Mouse (Mus musculus): ENCODE data around the gene Retsat. TPM values are rescaled to one million over a fixed set of nuclear protein-coding genes. Genes with fewer than 3 reads are reported as not detected.
A peak's percentile ranks its signal among the peaks of the same experiment; 100 is the strongest.

Retsat gene
- polyA plus RNA-seq, 1 experiment, result 0.06 TPM

GRCm38 (mm10) chr6:72583211-72583839, 14.9 kb upstream of the Retsat start:
- H3K36me3 ChIP-seq (ENCODE audit: control insufficient read depth), result no peaks in the 10 kb centered on the region; the same call in 1 of the 2 replicates
- no peak overlapping the region for H3K4me3 ChIP-seq (replicated peaks)
- no peaks in the 10 kb centered on the region for H3K4me1 ChIP-seq (ENCODE audit: control insufficient read depth)
- TF ChIP-seq TAL1 (IDR thresholded peaks at IDR 0.05; ENCODE audit: low read length) (no peak), GATA1 (IDR thresholded peaks at IDR 0.05; ENCODE audit: low read length) (no peak)
- no peaks in the 10 kb centered on the region for H3K9me3 ChIP-seq (ENCODE audit: control insufficient read depth, low read length)
- no peaks in the 10 kb centered on the region for H3K27me3 ChIP-seq (ENCODE audit: control insufficient read depth)

- Histone ChIP-seq H3K27me3 (ENCODE audit: control insufficient read depth) (no peaks in the 10 kb centered on the region), H3K4me3 (replicated peaks) (no peak overlapping the region), H3K36me3 (ENCODE audit: control insufficient read depth) (no peaks in the 10 kb centered on the region; the same call in 1 of the 2 replicates), H3K9me3 (ENCODE audit: control insufficient read depth, low read length) (no peaks in the 10 kb centered on the region), H3K4me1 (ENCODE audit: control insufficient read depth) (no peaks in the 10 kb centered on the region)
- no peak for TF ChIP-seq GATA1 (IDR thresholded peaks at IDR 0.05; ENCODE audit: low read length)
- no peak for TF ChIP-seq TAL1 (IDR thresholded peaks at IDR 0.05; ENCODE audit: low read length)
These were observed 14.1 kb upstream of the Retsat start for GRCm38 (mm10) chr6:72584154-72584553.

- Histone ChIP-seq H3K4me1 (ENCODE audit: control insufficient read depth) (no peaks in the 10 kb centered on the region), H3K4me3 (replicated peaks) (no peak overlapping the region), H3K36me3 (ENCODE audit: control insufficient read depth) (no peaks in the 10 kb centered on the region; the same call in 1 of the 2 replicates), H3K9me3 (ENCODE audit: control insufficient read depth, low read length) (no peaks in the 10 kb centered on the region), H3K27me3 (ENCODE audit: control insufficient read depth) (no peaks in the 10 kb centered on the region)
- TF ChIP-seq TAL1 (IDR thresholded peaks at IDR 0.05; ENCODE audit: low read length), result no peak
- no peak for TF ChIP-seq GATA1 (IDR thresholded peaks at IDR 0.05; ENCODE audit: low read length)
These were observed 11.6 kb upstream of the Retsat start for GRCm38 (mm10) chr6:72586701-72587100.

DNA sequence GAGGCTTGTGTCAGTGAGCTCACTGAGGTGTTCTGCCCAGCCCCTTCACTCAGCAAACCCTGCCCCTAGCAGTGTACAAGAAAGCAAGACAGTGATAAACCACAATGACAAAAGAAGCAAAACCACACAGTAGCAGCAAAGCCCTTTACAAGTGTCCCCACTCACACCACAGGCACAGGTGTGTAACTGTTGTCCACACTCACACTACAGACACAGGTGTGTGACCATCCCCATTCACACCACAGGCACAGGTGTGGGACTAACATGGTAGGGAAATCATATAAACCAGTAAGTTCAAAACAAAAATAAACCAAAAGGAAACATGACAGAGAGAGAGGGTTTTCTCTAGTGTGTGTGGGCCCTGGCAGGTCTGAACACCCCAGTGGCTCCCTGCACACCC, 10.0 kb upstream of the Retsat start:
- no peak for TF ChIP-seq GATA1 (IDR thresholded peaks at IDR 0.05; ENCODE audit: low read length)
- no peak overlapping the region for H3K4me3 ChIP-seq (replicated peaks)
- no peaks in the 10 kb centered on the region; the same call in 1 of the 2 replicates for H3K36me3 ChIP-seq (ENCODE audit: control insufficient read depth)
- no peaks in the 10 kb centered on the region for H3K4me1 ChIP-seq (ENCODE audit: control insufficient read depth)
- no peaks in the 10 kb centered on the region for H3K27me3 ChIP-seq (ENCODE audit: control insufficient read depth)
- no peaks in the 10 kb centered on the region for H3K9me3 ChIP-seq (ENCODE audit: control insufficient read depth, low read length)

DNA sequence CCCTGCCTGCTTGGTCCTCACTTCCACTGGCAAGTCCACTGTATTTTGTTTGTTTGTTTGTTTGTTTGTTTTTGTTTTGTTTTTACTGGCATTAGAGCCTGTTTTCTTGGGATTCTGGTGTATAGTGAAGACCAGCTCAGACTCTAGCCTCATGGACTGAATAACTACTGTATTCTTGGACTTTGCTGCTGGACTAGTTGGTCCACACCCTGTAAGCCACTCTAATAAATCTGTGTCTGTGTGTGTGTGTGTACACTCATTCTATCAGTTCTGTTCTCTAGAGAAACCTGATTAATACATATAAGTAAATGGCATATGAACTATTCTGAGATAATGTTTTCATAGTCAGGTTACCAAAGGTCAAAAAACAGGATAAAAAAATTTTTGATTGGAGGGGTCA, 8.2 kb upstream of the Retsat start:
- Histone ChIP-seq H3K9me3 (ENCODE audit: control insufficient read depth, low read length) (no peaks in the 10 kb centered on the region), H3K27me3 (ENCODE audit: control insufficient read depth) (no peaks in the 10 kb centered on the region), H3K4me1 (ENCODE audit: control insufficient read depth) (no peaks in the 10 kb centered on the region), H3K36me3 (ENCODE audit: control insufficient read depth) (no peaks in the 10 kb centered on the region; the same call in none of the 2 replicates), H3K4me3 (replicated peaks) (no peak overlapping the region)
- TF ChIP-seq TAL1 (IDR thresholded peaks at IDR 0.05; ENCODE audit: low read length), result no peak
- no peak for TF ChIP-seq GATA1 (IDR thresholded peaks at IDR 0.05; ENCODE audit: low read length)

DNA sequence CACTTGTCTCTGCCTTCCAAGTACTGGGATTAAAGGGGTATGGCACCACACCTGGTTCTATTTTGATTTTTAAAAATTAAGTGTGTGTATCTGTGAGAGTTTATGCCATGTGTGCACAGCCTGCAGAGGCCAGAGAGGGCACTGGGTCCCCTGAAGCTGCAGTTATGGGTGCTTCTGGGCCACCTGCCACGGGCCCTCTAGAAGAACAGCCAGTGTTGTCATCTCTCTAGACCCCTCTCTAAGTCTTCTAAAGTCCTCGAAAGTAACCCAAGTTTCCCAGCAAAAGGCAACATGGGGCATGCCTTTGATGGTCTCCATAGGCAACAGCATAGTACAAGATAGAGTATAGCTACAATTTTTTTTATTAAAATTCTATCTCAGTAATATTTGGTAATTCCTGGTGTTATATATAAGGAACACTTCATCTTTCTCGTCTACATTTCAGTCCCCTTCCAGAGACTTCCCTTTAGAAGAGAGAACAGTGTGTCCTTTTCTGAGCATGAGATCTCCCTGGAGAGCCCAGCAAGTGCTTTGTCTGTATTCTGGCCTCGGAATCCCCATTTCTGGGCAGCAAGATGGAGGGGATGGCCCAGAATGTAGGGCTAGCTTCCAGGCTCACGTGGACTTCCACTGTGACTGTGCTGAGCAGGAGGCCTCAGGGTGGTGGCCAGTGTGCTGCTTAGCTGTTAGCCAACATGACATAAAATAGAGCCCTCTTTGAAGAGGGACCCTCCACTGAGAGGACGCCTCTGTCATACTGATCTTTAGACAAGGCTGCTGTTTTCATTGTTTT, 5.1 kb upstream of the Retsat start:
- TF ChIP-seq GATA1 (IDR thresholded peaks at IDR 0.05; ENCODE audit: low read length) (no peak), TAL1 (IDR thresholded peaks at IDR 0.05; ENCODE audit: low read length) (no peak)
- H3K4me3 ChIP-seq (replicated peaks), result no peak overlapping the region

GRCm38 (mm10) chr6:72593914-72594313, 4.4 kb upstream of the Retsat start:
- no peaks in the 10 kb centered on the region; the same call in 1 of the 2 replicates for H3K36me3 ChIP-seq (ENCODE audit: control insufficient read depth)
- H3K4me3 ChIP-seq (replicated peaks), result no peak overlapping the region
- peaks cover 30% of the 10 kb centered on the region for H3K4me1 ChIP-seq (ENCODE audit: control insufficient read depth)
- H3K27me3 ChIP-seq (ENCODE audit: control insufficient read depth), result no peaks in the 10 kb centered on the region
- no peaks in the 10 kb centered on the region for H3K9me3 ChIP-seq (ENCODE audit: control insufficient read depth, low read length)
- TF ChIP-seq TAL1 (IDR thresholded peaks at IDR 0.05; ENCODE audit: low read length) (no peak), GATA1 (IDR thresholded peaks at IDR 0.05; ENCODE audit: low read length) (no peak)

More for the DNA sequence above, 5.1 kb upstream of the Retsat start:
- no peaks in the 10 kb centered on the region for H3K27me3 ChIP-seq (ENCODE audit: control insufficient read depth)
- H3K9me3 ChIP-seq (ENCODE audit: control insufficient read depth, low read length), result no peaks in the 10 kb centered on the region
- H3K36me3 ChIP-seq (ENCODE audit: control insufficient read depth), result no peaks in the 10 kb centered on the region; the same call in none of the 2 replicates
- peaks cover 22% of the 10 kb centered on the region for H3K4me1 ChIP-seq (ENCODE audit: control insufficient read depth)

GRCm38 (mm10) chr6:72597083-72597874, 996 bp upstream of the Retsat start:
- no peaks in the 10 kb centered on the region for H3K27me3 ChIP-seq (ENCODE audit: control insufficient read depth)
- H3K4me3 ChIP-seq (replicated peaks), result peak overlapping the region; percentile 72
- H3K9me3 ChIP-seq (ENCODE audit: control insufficient read depth, low read length), result no peaks in the 10 kb centered on the region
- peaks cover 36% of the 10 kb centered on the region for H3K4me1 ChIP-seq (ENCODE audit: control insufficient read depth)
- TF ChIP-seq TAL1 (IDR thresholded peaks at IDR 0.05; ENCODE audit: low read length), result no peak
- TF ChIP-seq GATA1 (IDR thresholded peaks at IDR 0.05; ENCODE audit: low read length), result no peak
- H3K36me3 ChIP-seq (ENCODE audit: control insufficient read depth), result no peaks in the 10 kb centered on the region; the same call in none of the 2 replicates
